Mouse (Mus musculus): ENCODE data around the gene Ubqln4.
A peak's percentile ranks its signal among the peaks of the same experiment; 100 is the strongest.

The Ubqln4 gene

GRCm38 (mm10) chr3:88542486-88542885 lies 11.1 kb upstream of the Ubqln4 start:
- no peak for DNase-seq (ENCODE audit: low spot score in 2 of 2)

GRCm38 (mm10) chr3:88543174-88543573 lies 10.4 kb upstream of the Ubqln4 start:
- no peak for DNase-seq (ENCODE audit: low spot score in 2 of 2)

DNA sequence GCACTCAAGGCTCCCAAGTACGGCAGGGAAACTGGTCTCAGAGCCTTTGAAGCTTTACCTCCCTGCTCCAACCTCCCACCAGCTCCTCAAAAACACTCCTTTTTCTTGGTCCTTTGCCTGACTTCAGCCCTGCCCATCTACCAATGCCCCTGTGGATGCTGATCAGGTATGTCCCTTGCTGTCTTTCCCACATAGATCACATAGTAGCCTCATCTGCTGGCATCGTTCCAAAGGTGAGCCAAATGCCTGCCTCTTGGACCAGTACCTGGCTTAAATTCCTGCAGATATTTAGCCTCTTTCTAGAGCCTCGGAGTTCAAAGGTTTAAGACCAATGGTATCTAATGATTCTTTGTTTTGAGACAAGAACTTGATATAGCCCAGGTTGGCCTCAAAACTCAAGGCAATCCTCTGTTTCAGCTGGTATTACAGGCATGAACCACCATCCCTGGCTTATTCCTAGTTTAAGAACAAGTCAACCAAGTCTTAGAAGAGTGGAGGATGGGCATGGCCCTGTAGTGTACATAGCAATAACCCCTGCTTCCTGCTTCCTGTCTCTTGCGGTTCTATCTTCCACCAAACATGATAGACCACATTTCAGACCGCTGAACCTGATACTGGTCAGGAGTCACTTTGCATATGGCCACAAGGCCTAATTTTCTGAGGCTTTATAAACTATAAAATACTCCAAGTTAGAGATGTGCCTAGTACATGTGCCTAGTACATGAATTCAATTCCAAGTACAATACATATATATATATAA lies 9.7 kb upstream of the Ubqln4 start:
- DNase-seq (ENCODE audit: low spot score in 2 of 2) = no peak

DNA sequence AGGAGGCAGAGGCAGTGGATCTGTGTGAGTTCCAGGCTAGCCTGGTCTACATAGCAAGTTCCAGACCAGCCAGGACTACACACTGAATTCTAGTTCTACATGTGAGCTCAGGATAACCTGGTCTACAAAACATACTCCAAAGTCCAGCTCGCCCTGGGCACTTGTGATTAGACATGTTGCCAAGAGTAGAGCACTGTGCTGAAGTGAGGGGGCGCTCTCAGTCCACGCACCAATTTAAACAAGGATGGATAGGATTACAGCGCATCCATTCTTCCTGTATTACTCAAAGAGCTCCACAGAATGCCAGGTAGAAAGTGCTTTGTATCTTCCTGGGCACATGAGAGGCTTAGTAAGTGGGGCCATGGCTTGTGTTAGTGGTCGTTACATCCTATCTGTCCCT lies 9.0 kb upstream of the Ubqln4 start:
- no peak for DNase-seq (ENCODE audit: low spot score in 2 of 2)

DNA sequence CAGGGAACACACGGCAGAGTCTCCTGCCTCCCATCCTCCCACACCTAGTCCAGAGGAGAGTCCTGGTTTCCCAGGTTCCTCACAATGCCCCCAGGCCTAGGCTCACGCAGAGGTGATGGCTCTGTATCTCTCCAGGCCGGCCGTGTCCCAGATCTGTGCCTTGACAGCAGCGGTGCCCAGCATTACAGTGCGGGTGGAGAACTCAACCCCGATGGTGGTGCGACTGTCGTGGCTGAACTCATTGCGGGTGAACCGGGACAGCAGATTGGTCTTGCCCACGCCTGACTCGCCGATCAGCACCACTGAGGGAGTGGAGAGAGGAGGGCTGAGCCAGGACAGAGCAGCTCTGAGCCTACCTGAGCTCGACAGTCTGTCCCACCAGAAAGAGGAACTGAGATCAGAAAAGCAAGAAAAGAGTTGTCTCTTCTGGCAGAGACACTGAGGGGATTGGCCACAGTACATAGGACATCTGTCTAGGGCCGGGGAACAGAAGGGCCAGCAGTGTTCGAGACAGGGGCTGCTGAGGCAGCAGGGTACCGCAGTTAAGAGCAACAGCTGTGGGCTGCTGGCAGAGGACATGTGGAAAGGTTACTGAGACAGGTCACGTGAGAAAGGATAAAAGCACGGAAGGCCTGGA lies 8.5 kb upstream of the Ubqln4 start:
- DNase-seq (ENCODE audit: low spot score in 2 of 2) = no peak

- DNase-seq (ENCODE audit: low spot score in 2 of 2) = no peak
Measured at GRCm38 (mm10) chr3:88546674-88547418, 6.7 kb upstream of the Ubqln4 start.

DNA sequence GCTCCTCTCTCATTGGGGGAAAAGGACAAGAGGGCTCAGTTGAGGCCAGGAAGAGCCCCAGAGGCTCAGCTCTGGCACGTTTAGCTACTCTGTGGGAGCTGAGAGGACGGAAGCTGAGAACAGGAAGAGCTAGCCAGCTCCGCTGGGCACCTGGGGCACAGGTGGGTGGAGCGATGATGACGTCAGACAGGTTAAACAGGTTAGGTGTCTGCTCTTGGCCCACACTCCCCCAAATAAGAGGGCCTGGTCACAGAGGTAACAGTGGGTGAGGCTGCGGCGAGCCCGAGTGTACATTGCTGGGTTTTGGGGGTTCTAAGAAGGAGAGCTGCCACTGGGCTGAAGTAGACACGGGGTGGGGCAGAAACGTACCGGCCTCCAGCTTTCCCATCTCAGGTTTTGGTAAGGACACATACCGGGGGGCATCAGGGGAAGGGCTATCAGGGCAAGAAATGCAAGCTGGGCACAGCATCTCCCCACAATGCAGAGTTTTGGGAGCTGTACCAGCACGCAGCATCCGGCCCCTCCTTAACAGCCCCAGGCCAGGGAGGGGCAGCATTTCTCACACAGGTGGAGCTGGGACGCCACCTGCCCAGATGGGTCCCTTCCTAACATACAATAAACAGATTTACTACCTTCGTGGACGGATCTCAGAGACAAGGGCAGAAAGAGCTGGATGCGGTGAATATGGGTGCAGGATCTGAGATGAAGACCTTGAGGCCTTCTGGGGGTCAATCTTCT lies 5.2 kb upstream of the Ubqln4 start, which contains the start of gene Rab25:
Gene Rab25 (minus strand): TSS at position 121 of the 738 bp plus-strand sequence.
- no peak for DNase-seq (ENCODE audit: low spot score in 2 of 2)

DNA sequence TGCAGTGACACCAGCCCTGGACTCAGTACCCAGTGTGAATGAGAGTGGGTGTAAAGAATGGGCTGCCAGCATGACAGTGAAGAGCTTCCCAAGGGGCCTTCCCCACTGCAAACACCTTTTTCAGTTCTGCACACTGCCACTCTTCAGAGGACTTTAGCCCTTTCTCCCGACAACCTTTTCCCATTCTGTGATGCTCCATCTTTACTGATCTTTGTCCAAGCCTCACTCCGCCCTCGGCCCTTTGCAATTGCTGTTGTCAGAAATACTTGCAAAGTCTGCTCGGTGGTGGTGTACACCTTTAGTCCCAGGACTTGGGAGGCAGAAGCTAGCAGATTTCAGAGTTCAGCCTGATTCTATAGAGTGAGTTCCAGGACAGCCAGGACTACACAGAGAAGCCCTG lies 2.0 kb upstream of the Ubqln4 start:
- DNase-seq (ENCODE audit: low spot score in 2 of 2) = peak in 1 of 2 experiments; percentile 61

GRCm38 (mm10) chr3:88552082-88552645 lies 1.4 kb upstream of the Ubqln4 start:
- peak in 1 of 2 experiments; percentile 70 for DNase-seq (ENCODE audit: low spot score in 2 of 2)

- peak; percentile 95 to 96 for DNase-seq (ENCODE audit: low spot score in 2 of 2)
Measured at GRCm38 (mm10) chr3:88552676-88553524, 658 bp upstream of the Ubqln4 start, which contains the start of gene Lamtor2. TSS of gene Lamtor2 (minus strand) at chr3:88553074.

DNA sequence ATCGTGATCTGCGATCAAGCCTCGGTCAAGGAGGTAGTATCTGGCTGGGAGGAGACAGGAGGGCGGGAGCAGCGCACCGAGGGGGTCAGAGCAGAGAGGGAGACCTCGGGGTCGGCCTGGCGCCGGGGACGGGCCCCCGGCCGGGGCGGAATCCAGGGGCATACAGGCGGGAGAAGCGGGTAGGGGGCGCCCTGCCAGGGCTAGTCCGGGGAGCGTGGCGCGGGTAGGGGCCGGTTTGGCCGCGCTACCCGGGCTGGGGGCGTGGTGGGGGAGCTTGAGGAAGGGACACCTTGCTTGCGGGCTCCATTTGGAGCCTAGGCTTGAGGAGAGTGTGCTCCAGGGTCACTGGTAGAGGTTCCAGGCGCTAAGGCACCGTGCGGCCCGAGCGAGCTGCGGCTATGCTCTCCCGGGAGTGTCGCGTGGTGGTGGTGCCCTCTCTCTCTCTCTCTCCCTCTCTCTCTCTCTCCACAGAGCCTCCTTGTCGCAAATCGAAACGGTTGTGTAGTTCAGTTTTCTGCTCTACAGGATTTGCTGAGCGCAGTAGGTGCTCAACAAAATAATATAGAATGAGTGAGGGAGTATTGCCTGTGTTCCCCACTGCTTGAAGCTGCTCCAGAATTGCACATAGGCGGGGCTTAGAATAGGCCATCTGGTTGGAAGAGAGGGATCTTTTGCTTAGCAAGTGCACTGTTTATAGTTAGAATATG lies 475 bp downstream of the Ubqln4 start:
- DNase-seq (ENCODE audit: low spot score in 2 of 2) = peak; percentile 58 to 85

DNA sequence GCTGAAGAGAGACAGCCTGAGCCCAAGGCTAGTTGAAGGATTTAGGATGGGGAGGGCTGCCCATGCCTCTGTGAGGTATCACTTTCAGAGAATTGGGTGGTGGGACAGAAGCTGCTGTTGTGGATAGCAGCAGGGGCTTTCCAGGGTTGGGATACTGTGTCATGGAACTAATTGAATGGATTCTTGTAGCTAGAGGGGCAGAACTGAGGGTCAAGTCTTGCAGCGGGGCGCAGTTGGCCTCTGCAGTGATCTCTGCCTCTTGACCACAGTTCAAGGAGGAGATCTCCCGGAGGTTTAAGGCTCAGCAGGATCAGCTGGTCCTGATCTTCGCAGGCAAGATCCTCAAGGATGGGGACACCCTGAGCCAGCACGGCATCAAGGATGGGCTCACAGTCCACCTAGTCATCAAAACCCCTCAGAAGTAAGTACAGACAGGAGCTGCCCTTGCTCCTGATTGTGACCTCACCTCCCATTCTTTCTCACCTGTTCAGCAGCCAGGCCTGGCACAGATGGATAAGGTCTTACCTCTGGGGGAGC lies 1.6 kb downstream of the Ubqln4 start:
- peak in 1 of 2 experiments; percentile 59 for DNase-seq (ENCODE audit: low spot score in 2 of 2)

DNA sequence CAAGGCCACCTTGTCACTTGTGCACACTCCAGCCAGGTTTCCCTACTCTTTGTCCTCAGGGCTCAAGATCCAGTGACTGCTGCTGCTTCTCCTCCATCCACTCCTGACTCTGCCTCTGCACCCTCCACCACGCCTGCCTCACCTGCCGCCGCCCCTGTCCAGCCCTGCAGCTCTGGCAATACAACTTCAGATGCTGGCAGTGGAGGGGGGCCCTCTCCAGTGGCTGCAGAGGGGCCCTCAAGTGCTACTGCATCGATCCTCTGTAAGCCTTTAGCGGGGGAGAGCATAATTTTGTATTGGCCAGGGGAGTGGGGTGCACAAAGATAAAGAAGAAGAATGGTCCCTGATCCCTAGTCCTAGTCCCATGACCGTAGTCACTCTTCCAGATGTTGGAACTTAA lies 2.2 kb downstream of the Ubqln4 start:
- peak in 1 of 2 experiments; percentile 59 for DNase-seq (ENCODE audit: low spot score in 2 of 2)

- peak in 1 of 2 experiments; percentile 57 for DNase-seq (ENCODE audit: low spot score in 2 of 2)
Measured at GRCm38 (mm10) chr3:88556616-88557015, 3.1 kb downstream of the Ubqln4 start.

- DNase-seq (ENCODE audit: low spot score in 2 of 2) = peak in 1 of 2 experiments; percentile 58
Measured at GRCm38 (mm10) chr3:88559596-88559995, 6.0 kb downstream of the Ubqln4 start.

- DNase-seq (ENCODE audit: low spot score in 2 of 2) = peak in 1 of 2 experiments; percentile 61
Measured at GRCm38 (mm10) chr3:88561989-88562388, 8.4 kb downstream of the Ubqln4 start.

- DNase-seq (ENCODE audit: low spot score in 2 of 2) = no peak
Measured at GRCm38 (mm10) chr3:88563442-88563841, 9.9 kb downstream of the Ubqln4 start.

DNA sequence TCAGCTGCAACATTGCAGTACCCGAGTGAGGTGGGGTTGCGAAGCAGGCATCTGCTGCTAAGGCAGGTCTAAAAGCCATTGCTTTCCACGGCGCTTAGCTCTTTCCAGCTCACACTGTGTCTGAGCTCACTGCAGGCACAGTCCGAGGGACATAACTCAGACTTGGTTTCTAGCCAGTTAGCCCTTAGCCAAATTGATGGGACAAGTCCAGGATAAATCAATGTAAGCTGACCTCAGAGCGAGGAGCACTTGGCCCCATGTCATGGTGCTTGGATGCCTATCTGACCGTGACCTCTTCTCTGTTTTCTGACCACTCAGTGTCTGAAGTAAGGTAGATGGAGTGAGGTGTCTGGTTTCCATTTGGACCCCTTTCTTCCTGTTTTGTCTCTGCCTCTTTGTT lies 10.4 kb downstream of the Ubqln4 start:
- no peak for DNase-seq (ENCODE audit: low spot score in 2 of 2)

DNA sequence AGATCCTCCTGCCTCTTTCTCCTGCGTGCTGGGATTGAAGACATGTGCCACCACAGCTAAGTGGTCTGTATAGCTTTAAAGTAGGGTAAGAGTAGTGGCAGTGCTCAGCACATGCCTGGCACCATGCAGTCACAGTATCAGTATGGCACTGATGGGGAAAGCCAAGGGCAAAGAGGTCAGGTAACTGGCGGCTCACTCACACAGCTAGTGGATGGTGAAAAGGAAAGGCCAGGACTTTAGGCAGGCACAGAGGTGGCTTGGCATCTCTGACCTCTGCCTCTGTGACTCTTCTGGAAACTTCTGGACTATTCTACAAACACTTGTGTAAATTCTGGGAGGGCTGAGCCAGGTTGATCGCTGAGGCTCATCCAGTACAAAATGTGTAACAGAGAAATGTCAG lies 12.6 kb downstream of the Ubqln4 start:
- DNase-seq (ENCODE audit: low spot score in 2 of 2) = no peak

All from spleen, postnatal 4 days (tissue).